Mouse (Mus musculus) thymus, adult 2 months (tissue): Measurements from ENCODE around the gene Ch25h.

ENCODE experiments used
- CTCF ChIP-seq: fragments of 200-500 bp; IDR thresholded peaks from 2 replicates; pipeline ENCODE4 v1.5.1; 2012; ENCODE audit warnings: mild to moderate bottlenecking, control low read depth, low read length, moderate library complexity, borderline replicate concordance; ENCODE audit not compliant: control insufficient read depth, poor library complexity, insufficient read depth; ENCODE audit errors: extremely low read depth
- POLR2A ChIP-seq: fragments of 200-500 bp; IDR thresholded peaks from 2 replicates; pipeline ENCODE4 v1.6.1; 2012; ENCODE audit warnings: mild to moderate bottlenecking, low read length, control low read depth, moderate library complexity; ENCODE audit not compliant: control insufficient read depth, poor library complexity, insufficient read depth; ENCODE audit errors: extremely low read depth

GRCm38 (mm10) chr19:34445410-34446012 is 29.5 kb downstream of the Ch25h start:
- TF ChIP-seq CTCF (no peak), POLR2A (no peak)
